8 mouse cellular contexts compared by ENCODE assay signal in the genomic region with DNA sequence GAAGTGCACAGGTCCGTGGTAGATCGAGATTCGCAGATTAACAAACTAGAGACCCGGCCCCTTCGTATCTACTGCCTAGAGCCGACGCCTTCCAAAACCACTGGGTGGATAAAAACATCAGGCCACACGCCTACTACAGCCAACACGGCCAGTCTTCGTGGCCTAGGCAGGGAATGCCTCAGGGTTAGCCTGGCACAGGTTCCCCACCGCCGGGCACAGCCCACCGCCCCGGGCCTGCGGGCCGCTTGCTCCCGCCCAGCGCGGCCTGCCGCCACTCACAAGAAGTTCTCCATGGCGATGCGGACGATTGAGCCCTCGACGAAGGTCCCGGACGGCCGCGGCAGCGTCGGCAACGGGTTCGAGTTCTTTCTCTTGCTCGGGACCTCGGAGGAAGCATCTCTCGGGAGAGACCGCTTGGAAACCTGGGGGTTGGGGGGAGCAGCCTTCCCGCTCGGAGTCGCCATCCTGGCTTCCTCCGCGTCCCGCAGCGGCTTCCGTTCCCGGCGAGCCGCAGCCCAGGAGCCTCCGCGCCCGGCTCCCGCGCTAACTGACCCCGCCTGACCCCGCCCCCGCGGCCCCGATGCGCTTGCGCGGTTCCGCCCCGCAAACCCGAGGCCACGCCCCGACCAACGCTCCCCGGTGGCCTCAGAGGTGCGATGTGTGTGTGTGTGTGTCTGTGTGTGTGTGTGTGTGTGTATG. TPM values are rescaled to one million over a fixed set of nuclear protein-coding genes. Genes with fewer than 3 reads are reported as not detected.
DNase-seq lines count a peak whose midpoint lies in the region; ATAC-seq lines count a peak whose summit lies in the region.

A gene (minus strand): TSS at position 543 of the 699 bp plus-strand sequence.

- peak within 1 kb of the TSS; percentile 66 for H3K27ac ChIP-seq in intestine, embryonic 15.5 days

- no peaks in the 10 kb centered on the region for H3K27me3 ChIP-seq in intestine, embryonic 15.5 days (replicated peaks)

- peaks cover 7% of the 10 kb centered on the region; the same call in 1 of the 2 replicates for H3K4me1 ChIP-seq in intestine, embryonic 15.5 days (replicated peaks)

- H3K4me2 ChIP-seq in intestine, embryonic 15.5 days (replicated peaks): peak within 1 kb of the TSS; percentile 65

- peak; percentile 96 for DNase-seq in adrenal gland, adult 2 months
- peak; percentile 92 for DNase-seq in embryo, embryonic 11 days
- peak; percentile 89 for DNase-seq in gastrocnemius, postnatal 25 days
- DNase-seq in left cerebral cortex, postnatal 14 days (ENCODE audit: low spot score in 2 of 2): peak; percentile 79 to 91
- DNase-seq in right cerebral cortex, postnatal 14 days: peak; percentile 95
- peak; percentile 96 for DNase-seq in urinary bladder, postnatal 25 days (ENCODE audit: low spot score)

- WGBS in intestine, embryonic 15.5 days: under 1% methylated on average over 69 of the region's 69 CpGs

- no peaks in the 10 kb centered on the region for H3K9me3 ChIP-seq in intestine, embryonic 15.5 days

- ATAC-seq in intestine, embryonic 15.5 days: peak; percentile 99
- peak; percentile 86 for ATAC-seq in megakaryocyte-erythroid progenitor cell, adult 5-6 weeks (replicated peaks; ENCODE audit: low FRiP score, low TSS enrichment, poor library complexity, severe bottlenecking)

- H3K4me3 ChIP-seq in intestine, embryonic 15.5 days (replicated peaks): peak within 1 kb of the TSS; percentile 89

- H3K36me3 ChIP-seq in intestine, embryonic 15.5 days: no peaks in the 10 kb centered on the region

- H3K9ac ChIP-seq in intestine, embryonic 15.5 days: peak within 1 kb of the TSS; percentile 92

- intact Hi-C loops in left cerebral cortex, postnatal 14 days (cut with DNase I): no loop called here

RNA-seq across cellular contexts. Expression of the gene that starts here (rescaled TPM):
- 10 to 100 TPM; 20.9 to 21.5 TPM for total RNA-seq in adrenal gland, adult 2 months (2021)
- 1.6 and 1.8 TPM in 2 replicates for polyA plus RNA-seq in adrenal gland, adult 2 months (2012; rRNA removed)
- 10 to 100 TPM; 13.1 to 13.6 TPM for total RNA-seq in gastrocnemius, postnatal 25 days (2021)
- 24.5 and 27.3 TPM in 2 replicates for polyA plus RNA-seq in intestine, embryonic 15.5 days (2015; fragmentation: Nextera tagmentation; extraction: Ambion mirVana)
- total RNA-seq in left cerebral cortex, postnatal 14 days (2021): 10 to 100 TPM; 36.9 to 39.4 TPM
- total RNA-seq in megakaryocyte-erythroid progenitor cell, adult 5-6 weeks (2014; fragmentation: Nextera tagmentation): 58.4 and 95.9 TPM in 2 replicates
- 66.8 and 98.2 TPM in 2 replicates for total RNA-seq in megakaryocyte-erythroid progenitor cell, adult 5-6 weeks (2017)

Comparison
In these comparisons a context has a peak if more than half of its experiments do, and no peak if none do; other contexts are left out.
1. Peak in every context shown above with its lines: DNase-seq, ATAC-seq, H3K4me3 ChIP-seq and H3K27ac ChIP-seq.